Mouse (Mus musculus) splenic B cell, adult 2 months (primary cell): ENCODE measurements around the gene Mdk.

Experiments used
- DNase-seq: peaks from one replicate; pipeline ENCODE4 v3.0.0-alpha.2; 2011; ENCODE audit warnings: low read depth, low spot score
- H3K27me3 ChIP-seq: 2 replicates; pipeline ENCODE4 v1.6.1; 2012; ENCODE audit warnings: mild to moderate bottlenecking, low read length, moderate library complexity, mixed read lengths; ENCODE audit not compliant: control insufficient read depth, poor library complexity, insufficient read depth, severe bottlenecking
- H3K36me3 ChIP-seq: 2 replicates; pipeline ENCODE4 v1.6.1; 2012; ENCODE audit warnings: mild to moderate bottlenecking, low read length, moderate library complexity, mixed read lengths; ENCODE audit not compliant: control insufficient read depth, poor library complexity, insufficient read depth, severe bottlenecking

Mdk gene

DNA sequence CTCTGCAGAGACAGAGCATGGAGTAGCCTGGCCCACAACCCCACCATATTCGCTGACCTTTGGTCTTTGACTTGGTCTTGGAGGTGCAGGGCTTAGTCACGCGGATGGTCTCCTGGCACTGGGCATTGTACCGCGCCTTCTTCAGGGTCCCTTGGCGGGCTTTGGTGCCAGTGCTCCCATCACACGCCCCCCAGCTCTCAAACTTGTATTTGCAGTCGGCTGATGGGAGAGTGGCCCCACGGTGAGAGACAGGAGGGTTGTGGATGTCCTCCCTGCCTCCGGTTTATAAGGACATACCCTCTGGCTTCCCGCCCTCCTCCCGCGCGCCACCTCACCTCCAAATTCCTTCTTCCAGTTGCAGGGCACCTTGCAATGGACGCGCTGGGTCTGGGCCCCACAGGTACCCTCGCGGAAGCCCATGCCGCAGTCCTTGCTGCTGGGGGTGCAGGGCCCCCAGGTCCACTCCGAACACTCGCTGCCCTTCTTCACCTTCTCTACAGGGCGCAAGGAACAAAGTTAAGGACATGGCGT is 1.3 kb downstream of the Mdk start:
- Histone ChIP-seq H3K27me3 (no peaks in the 10 kb centered on the region), H3K36me3 (peaks cover 11% of the 10 kb centered on the region)
- DNase-seq, result no peak

DNA sequence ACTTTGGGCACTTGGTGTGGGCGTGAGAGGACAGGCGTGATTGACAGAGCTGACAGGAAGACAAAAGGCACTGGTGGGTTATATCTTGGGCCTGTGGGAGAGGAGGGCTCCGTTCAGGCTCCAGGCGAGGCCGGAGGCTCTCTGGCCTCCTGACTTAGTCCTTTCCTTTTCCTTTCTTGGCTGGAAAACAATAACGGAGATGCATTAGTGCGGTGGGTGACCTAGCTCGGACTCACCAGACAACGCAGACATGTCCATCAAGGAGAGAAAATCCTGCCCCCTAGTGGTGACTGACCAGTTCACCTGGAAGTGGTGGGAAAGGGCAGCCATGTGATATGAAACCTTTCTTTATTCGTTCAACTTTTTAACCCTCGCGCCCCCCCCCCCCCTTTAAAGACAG is 2.2 kb downstream of the Mdk start:
- peaks cover 8% of the 10 kb centered on the region for H3K36me3 ChIP-seq
- DNase-seq, result peak; percentile 67
- no peaks in the 10 kb centered on the region for H3K27me3 ChIP-seq

DNA sequence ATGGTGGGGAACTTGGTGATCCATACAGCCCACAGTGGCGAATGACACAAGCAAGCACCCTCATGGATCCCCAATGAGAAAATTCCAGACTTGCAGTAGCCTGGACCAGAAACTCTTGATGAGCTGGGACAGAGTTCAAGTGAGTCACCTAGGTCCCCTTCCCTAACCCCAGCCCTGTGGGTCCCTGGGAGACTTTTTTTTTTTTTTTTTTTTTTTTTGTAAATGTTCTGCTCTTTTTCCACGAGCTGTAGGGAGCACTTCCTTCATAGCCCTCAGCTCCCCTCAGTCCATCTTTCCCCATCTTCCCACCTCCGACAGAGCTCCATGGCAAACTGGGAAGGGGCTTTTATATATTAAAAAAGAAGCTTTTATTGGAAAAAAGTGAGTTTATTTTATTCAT is 2.6 kb downstream of the Mdk start:
- Histone ChIP-seq H3K27me3 (no peaks in the 10 kb centered on the region), H3K36me3 (peaks cover 8% of the 10 kb centered on the region)
- no peak for DNase-seq

DNA sequence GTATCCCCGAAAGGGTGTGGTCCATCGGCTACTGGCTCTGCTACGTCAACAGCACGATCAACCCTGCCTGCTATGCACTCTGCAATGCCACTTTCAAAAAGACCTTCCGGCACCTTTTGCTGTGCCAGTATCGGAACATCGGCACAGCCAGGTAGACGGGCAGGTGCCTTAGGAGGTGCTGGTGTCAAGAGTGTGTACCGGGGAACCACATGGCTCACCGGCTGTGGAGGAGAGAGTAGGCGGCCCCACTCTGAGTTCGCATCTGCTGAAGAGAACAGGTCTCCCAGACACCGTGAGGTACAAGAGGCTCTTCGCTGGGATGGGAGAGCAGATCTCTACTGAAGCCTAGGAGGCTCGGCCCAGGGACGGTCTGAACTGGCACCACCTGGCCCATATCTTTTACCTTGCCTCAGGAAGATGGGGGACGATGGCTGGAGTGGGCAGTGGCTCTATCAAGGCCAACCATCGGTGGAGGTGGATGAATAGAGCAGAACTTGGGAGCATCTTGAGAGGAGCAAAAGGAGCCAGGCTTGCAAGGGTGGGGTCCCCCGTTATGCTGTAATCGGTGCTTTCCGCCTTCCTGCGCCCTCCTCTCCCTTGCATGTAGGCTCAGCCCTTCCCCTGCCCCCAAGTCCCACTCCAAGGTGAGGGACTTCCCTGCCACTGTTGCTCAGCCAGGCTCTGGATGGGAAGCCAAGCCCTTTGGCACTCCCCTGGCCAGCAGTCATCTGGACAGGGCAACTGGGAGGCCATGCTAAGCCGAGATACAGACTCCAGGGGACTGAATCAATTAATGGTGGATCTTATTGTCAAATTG is 3.4 kb downstream of the Mdk start:
- peaks cover 6% of the 10 kb centered on the region for H3K36me3 ChIP-seq
- H3K27me3 ChIP-seq, result no peaks in the 10 kb centered on the region; the same call in 1 of the 2 replicates
- DNase-seq, result no peak

DNA sequence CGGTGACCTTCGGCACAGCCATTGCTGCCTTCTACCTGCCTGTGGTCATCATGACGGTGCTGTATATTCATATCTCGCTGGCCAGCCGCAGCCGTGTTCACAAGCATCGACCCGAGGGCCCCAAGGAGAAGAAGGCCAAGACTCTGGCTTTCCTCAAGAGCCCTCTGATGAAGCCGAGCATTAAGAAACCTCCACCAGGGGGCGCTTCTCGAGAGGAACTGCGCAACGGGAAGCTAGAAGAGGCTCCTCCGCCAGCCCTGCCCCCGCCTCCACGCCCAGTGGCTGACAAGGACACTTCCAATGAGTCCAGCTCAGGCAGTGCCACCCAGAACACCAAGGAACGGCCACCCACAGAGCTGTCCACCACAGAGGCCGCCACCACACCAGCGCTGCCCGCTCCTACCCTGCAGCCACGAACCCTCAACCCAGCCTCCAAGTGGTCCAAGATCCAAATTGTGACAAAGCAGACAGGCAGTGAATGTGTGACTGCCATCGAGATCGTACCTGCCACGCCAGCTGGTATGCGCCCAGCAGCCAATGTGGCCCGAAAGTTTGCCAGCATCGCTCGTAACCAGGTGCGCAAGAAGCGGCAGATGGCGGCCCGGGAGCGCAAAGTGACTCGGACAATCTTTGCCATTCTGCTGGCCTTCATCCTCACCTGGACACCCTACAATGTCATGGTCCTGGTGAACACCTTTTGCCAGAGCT is 4.1 kb downstream of the Mdk start:
- peak; percentile 84 for DNase-seq
- H3K36me3 ChIP-seq, result peaks cover under 1% of the 10 kb centered on the region
- no peaks in the 10 kb centered on the region; the same call in 1 of the 2 replicates for H3K27me3 ChIP-seq

DNA sequence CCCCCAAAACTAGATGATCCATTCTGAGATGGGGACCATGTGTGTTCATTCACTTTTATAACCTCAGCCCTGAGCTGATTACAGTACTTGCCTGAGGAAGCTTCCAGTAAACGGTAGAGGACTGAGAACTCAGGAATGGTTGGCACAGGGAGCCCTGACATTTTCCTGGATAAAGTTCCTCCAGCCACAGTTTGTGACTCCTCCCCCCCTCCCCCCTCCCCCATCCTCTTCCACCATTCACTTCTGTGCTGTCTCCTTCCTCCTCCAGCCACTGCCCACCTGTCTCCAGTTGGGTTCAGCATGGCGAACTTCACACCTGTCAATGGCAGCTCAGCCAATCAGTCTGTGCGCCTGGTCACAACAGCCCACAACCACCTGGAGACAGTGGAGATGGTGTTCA is 5.1 kb downstream of the Mdk start, which contains the start of gene Chrm4:
Chrm4 (plus strand) TSS at position 301 of the 400 bp plus-strand sequence.
- no peak for DNase-seq
- H3K27me3 ChIP-seq, result no peaks in the 10 kb centered on the region; the same call in 1 of the 2 replicates
- H3K36me3 ChIP-seq, result no peaks in the 10 kb centered on the region

DNA sequence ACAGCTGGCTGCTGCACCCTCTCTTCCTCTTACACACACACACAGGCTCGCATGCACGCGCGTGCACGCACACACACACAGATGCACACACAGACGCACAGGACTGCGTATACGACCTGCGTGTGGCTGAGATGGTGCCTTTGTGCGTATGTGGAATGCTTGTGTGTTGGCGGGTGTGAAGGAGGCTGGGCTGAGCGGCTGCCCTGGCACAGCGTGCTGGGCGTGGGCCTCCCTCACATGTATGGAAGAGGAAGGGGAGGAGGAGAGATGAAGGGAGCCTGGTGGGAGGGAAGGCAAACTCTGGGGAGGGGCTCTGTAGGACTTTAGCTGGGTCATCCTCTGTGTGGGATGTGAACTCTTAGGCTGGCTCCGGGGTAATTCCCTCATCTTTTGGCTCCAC is 6.7 kb downstream of the Mdk start:
- H3K27me3 ChIP-seq, result no peaks in the 10 kb centered on the region; the same call in 1 of the 2 replicates
- H3K36me3 ChIP-seq, result no peaks in the 10 kb centered on the region
- DNase-seq, result no peak

DNA sequence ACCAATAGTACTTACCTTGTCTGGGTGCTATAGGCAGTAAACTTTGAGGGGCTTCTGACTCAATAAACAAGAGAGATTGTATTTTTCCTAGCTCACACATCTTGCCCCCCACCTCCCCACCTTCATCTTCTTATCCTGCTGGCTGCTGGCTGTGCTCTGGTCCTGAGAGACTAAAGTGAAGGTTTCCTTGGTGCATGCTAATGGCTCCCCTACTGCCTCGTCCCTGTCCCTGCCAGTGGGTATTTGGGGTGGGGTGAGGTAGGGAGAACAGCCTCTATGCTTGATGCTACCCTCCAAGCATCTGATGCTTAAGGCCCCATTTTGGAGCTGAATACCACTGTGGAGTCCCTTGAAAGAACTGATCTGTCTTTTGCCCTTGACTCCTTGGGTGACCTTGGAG is 7.4 kb downstream of the Mdk start:
- Histone ChIP-seq H3K36me3 (no peaks in the 10 kb centered on the region), H3K27me3 (no peaks in the 10 kb centered on the region; the same call in 1 of the 2 replicates)
- DNase-seq, result no peak

DNA sequence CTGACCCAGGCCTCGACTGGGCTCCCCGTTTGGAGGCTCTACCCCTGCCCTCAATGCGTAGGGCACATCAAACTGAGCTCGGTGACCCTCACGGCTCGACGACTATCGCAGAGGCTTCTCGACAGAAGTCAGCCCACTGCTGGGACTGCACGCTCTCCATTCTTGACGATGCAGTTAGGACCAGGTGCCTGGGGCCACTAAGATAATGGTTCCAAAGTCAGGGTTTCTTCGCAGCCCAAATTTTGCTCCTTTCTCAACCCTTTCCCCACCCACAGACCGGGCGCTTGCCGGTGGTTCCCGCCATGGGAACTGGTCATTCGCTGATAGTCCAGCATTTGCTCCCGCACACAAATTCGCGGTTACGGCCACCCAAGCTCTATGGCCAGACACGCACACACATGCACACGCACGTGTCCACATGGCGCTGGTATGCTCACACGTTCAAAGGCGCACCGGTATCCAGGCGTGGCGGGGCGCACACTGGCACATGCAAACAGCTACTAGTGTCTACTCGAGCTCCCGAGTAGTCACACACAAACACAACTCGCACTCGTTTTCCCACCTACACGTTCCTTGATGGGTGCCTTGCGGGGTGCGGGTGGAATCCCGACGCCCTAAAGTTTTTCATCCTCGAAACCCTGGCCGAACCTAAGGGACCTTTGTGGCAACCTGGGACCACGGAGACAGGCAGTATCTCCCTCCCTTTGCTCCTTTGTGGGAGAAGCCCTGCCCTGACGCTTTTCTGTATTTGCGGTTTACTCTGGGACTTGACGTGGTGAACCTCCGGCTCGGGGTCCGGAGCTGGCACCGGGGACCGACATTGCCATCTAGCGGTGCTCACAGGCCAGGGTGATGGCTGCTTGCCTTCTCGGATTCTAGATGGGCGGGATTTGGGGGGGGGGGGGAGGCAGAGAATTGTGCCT is 8.4 kb downstream of the Mdk start:
- Histone ChIP-seq H3K27me3 (no peaks in the 10 kb centered on the region; the same call in 1 of the 2 replicates), H3K36me3 (no peaks in the 10 kb centered on the region)
- peak; percentile 83 for DNase-seq

DNA sequence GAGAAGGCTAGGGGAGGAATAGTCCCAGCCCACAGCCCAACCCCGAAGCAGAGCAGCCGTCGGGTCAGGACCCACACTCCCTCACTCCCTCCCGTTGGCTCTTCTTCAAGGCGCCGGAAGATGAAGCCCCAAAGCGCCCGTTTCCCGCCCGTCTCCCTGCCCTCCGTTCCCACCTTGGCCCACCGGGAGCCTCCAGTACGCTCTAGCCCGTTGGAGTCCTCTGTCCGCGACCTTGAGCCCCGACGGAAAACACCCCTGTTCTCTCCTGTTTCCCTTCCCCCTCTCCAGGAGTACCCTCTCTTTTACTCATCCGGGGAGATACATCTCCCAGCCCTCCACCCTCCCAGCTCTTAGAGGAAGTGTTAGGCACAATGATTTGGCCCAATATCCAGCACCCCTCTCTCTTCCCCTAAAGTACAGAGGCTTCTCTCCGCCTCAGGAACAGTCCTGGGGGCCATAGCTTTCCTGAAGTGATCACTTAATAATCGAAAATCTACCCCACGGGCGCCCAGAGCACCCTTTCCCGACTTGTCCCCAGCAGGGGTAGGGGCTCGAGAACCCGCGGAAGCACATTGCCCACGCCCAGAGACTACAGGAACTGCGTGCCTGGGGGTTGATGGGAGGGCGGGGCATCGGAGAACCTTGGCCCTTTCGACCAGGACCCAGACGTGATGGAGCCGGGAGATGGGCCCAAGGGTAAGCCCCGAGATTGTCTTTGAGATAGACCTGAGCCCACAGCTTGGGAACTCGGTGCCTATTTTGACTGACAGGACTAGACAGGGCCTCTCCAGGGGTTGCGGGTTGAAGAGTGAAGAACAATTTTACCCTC is 9.3 kb downstream of the Mdk start:
- Histone ChIP-seq H3K36me3 (no peaks in the 10 kb centered on the region), H3K27me3 (no peaks in the 10 kb centered on the region; the same call in 1 of the 2 replicates)
- no peak for DNase-seq

DNA sequence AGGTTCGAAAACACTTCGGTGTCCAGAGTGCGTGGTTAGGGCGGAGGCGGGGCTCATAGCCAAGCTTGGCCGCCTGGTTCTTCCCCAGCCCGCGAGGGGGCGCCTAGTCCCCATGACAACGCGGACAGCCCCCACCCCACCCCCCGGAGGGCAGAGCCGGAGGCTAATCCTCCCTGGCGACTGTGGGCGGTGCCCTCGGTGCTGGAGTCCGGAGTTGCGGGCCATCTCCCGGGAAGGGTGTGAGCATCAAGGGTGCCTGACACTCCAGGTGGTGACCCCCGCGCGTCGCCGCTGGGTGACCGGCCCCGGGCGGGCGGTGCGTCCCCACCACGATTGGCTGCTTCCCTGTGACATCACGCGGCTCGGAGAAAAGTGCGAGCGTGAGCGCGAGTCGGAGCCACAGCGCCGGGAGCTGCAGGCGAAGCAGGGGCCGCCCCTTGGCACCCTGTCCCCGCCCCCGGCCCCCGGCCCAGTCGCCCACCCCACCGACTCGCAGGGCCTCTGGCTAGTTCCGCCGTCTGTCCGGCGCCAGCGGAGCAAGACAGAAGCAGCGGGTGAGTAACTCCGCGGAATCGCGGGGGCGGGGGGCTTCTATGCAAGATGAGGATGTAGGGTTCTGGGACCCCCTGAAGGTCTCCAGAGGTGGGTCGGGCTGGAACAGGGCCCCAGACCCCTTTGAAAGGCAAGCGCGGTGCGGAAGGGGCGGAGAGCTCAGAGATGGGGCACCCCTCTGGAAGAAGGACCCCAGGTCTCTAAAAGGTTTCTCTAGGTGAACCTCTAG is 10.1 kb downstream of the Mdk start:
- no peaks in the 10 kb centered on the region; the same call in 1 of the 2 replicates for H3K27me3 ChIP-seq
- DNase-seq, result peak; percentile 67
- H3K36me3 ChIP-seq, result peaks cover 2% of the 10 kb centered on the region; the same call in 1 of the 2 replicates

DNA sequence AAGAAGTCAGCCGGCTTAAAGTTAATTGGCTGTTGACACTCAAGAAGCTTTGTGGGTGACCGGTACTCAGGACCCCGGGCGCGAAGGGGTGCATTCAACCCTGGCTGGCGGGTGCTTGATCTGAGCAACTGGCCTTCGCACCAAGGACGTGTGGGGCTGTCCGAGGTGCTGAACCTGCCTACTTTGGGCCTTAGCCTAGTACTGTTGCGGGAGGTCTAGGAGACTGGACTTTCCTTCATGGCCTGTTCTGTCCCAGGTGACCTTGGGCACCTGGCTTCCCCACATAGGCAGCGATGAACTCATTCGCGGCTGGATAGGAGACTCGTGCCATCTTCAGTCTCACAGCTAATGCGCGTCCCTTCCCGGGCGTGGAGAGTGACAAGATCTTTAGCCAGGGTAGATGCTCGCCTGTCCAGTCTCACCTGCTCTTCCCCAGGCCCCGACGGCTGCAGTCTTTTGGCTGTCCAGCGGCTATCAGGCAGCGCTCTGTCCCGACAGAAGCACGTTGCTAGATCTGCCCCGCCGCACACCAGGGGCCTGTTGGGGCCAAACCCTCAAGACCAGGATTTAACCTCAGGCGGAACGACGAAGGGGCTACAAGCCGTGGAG is 10.8 kb downstream of the Mdk start:
- H3K36me3 ChIP-seq, result peaks cover 2% of the 10 kb centered on the region; the same call in 1 of the 2 replicates
- peak; percentile 62 for DNase-seq
- H3K27me3 ChIP-seq, result no peaks in the 10 kb centered on the region; the same call in 1 of the 2 replicates
